Mouse (Mus musculus) hindbrain, embryonic 12.5 days (tissue): ENCODE data around the gene Cabp4. TPM values are rescaled to one million over a fixed set of nuclear protein-coding genes. Genes with fewer than 3 reads are reported as not detected.

Experiments used
- ATAC-seq: fragments of 200-750 bp; cut with Nextera tagmentation; 2 replicates; pipeline ENCODE4 v1.8.0; 2017; ENCODE audit warnings: moderate TSS enrichment; ENCODE audit not compliant: low FRiP score
- H3K27ac ChIP-seq: fragments of 300-500 bp; sonication (generic); 2 replicates; pipeline ENCODE4 v1.5.1; 2016; ENCODE audit warnings: mild to moderate bottlenecking
- H3K27me3 ChIP-seq: fragments of 300-500 bp; sonication (generic); 2 replicates; pipeline ENCODE4 v1.6.1; 2016; ENCODE audit warnings: mild to moderate bottlenecking
- H3K36me3 ChIP-seq: fragments of 300-500 bp; sonication (generic); 2 replicates; pipeline ENCODE4 v1.6.1; 2016; ENCODE audit warnings: mild to moderate bottlenecking
- H3K4me1 ChIP-seq: fragments of 300-500 bp; sonication (generic); 2 replicates; pipeline ENCODE4 v1.6.1; 2016
- H3K4me2 ChIP-seq: fragments of 300-500 bp; sonication (generic); replicated peaks from 2 replicates; pipeline ENCODE4 v1.6.1; 2016; ENCODE audit warnings: mild to moderate bottlenecking
- H3K4me3 ChIP-seq: fragments of 300-500 bp; sonication (generic); 2 replicates; pipeline ENCODE4 v1.5.1; 2016; ENCODE audit warnings: mild to moderate bottlenecking
- H3K9ac ChIP-seq: fragments of 300-500 bp; sonication (generic); 2 replicates; pipeline ENCODE4 v1.6.1; 2016; ENCODE audit warnings: mild to moderate bottlenecking, moderate library complexity
- H3K9me3 ChIP-seq: fragments of 300-500 bp; sonication (generic); replicated peaks from 2 replicates; pipeline ENCODE4 v1.6.1; 2016; ENCODE audit warnings: mild to moderate bottlenecking
- WGBS: fragments of 180-500 bp; shearing (Covaris S2); methylation state at CpG from one replicate; pipeline ENCODE4 v1.1.7; 2016; 5-methylcytosine and 5-hydroxymethylcytosine counted together
- polyA plus RNA-seq: library from polyadenylated mRNA; unstranded; fragments of >200 nt; fragmentation: Nextera tagmentation; extraction: Ambion mirVana; gene quantifications from 2 replicates; pipeline ENCODE4 v1.2.1, GENCODE M21; 2016

Gene Cabp4
- 0.16 and 0.39 TPM in 2 replicates for polyA plus RNA-seq

DNA sequence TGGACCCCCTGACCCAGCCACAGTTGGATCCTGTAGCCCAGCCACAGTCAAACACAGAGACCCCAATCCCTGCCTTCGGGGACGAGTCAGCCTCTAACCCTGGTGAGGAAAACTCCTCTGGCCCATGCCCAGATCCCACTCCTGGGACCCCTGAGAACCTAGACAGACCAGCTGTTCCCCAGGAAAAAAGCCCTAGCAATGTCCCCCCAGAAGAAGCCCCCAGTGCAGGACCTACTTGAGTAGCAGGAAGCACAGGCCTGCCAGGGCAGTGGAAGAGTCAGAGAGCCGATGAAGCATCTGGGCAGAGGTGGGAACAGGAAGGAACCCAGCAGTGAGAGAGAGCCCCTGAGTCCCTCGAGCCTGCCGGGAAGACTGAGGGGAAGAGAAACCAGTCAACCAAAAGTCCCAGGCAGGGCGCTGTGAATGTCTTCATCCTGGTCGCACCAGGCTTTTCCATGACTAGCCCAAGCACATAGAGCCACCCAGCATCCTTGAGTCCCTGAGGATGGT, at the start of gene Cabp4:
TSS of gene Cabp4 (minus strand) at position 275 of the 510 bp plus-strand sequence.
- no peak within 1 kb of the TSS for H3K4me2 ChIP-seq
- no peak within 1 kb of the TSS for H3K4me3 ChIP-seq
- no peaks in the 10 kb centered on the region for H3K36me3 ChIP-seq
- no peak within 1 kb of the TSS for H3K9ac ChIP-seq
- WGBS, result 82% methylated on average over 7 of the region's 7 CpGs
- no peaks in the 10 kb centered on the region for H3K27me3 ChIP-seq
- no peak within 1 kb of the TSS for H3K27ac ChIP-seq
- H3K9me3 ChIP-seq, result no peaks in the 10 kb centered on the region
- peaks cover 8% of the 10 kb centered on the region for H3K4me1 ChIP-seq
- ATAC-seq, result no peak

DNA sequence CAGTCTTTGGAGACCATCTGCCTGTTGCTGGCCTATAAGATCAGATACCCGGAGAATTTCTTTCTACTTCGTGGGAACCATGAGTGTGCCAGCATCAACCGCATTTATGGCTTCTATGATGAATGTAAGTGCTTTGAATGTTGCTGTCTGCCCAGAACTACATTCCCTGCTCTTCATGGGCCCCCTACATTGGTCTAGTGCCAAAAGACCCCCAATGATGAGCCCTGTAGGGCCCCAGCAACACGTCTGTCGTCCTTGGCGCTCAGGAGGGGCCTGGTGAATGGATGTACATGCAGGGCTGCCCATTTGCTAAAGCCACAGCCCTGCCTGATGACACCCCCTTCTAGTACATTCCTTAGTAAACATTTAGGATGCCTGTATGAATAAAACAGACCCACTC, 49.3 kb upstream of the Cabp4 start:
- Histone ChIP-seq H3K9me3 (no peaks in the 10 kb centered on the region), H3K36me3 (peaks cover 48% of the 10 kb centered on the region), H3K4me1 (peaks cover 29% of the 10 kb centered on the region), H3K27me3 (0 out of 2 replicates have a peak, but pooled peaks cover under 1% of the 10 kb centered on the region), H3K9ac (peak overlapping the region; percentile 99), H3K27ac (no peak overlapping the region), H3K4me2 (peak overlapping the region; percentile 83), H3K4me3 (peak overlapping the region; percentile 91)
- no peak for ATAC-seq
- WGBS, result 66% methylated on average over 6 of the region's 6 CpGs

DNA sequence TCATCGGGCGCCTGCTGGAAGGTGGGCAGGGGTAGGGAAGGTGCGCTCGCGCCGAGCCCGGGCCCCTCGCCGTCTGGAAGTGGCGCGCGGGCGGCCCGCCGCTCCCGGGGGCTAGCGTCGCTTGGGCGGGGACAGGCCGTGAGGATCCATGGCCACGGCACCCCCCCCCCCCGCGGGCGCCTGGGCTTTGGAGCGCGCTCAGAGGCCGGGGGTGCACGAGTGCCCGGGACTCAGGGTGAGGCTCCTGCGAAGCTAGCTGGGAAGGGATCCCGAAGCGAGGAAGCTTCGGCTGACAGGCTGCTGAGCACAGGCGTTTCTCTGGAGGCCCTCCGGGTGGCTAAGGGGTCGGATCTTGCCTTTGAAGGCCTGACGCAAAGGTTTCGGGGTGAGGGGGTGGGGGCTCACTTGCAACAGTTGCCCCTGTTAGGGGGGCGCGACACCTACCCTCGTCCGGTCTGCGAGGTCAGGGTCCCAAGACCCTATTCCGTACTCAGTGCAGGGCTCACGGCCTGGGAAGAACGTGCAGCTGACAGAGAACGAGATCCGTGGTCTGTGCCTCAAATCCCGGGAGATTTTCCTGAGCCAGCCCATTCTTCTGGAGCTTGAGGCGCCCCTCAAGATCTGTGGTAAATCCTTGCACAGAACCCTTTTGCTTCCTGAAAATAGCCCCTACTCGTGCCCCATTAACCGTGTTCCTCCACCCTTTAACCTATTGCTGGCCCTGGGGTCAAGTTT, 48.6 kb upstream of the Cabp4 start:
- H3K4me2 ChIP-seq, result peak overlapping the region; percentile 83
- ATAC-seq, result peak; percentile 67
- peaks cover 41% of the 10 kb centered on the region for H3K36me3 ChIP-seq
- peak overlapping the region; percentile 94 for H3K27ac ChIP-seq
- under 1% methylated on average over 45 of the region's 52 CpGs for WGBS
- H3K27me3 ChIP-seq, result 0 out of 2 replicates have a peak, but pooled peaks cover 4% of the 10 kb centered on the region
- H3K4me3 ChIP-seq, result peak overlapping the region; percentile 91
- H3K9me3 ChIP-seq, result no peaks in the 10 kb centered on the region
- H3K4me1 ChIP-seq, result peaks cover 29% of the 10 kb centered on the region
- H3K9ac ChIP-seq, result peak overlapping the region; percentile 99

DNA sequence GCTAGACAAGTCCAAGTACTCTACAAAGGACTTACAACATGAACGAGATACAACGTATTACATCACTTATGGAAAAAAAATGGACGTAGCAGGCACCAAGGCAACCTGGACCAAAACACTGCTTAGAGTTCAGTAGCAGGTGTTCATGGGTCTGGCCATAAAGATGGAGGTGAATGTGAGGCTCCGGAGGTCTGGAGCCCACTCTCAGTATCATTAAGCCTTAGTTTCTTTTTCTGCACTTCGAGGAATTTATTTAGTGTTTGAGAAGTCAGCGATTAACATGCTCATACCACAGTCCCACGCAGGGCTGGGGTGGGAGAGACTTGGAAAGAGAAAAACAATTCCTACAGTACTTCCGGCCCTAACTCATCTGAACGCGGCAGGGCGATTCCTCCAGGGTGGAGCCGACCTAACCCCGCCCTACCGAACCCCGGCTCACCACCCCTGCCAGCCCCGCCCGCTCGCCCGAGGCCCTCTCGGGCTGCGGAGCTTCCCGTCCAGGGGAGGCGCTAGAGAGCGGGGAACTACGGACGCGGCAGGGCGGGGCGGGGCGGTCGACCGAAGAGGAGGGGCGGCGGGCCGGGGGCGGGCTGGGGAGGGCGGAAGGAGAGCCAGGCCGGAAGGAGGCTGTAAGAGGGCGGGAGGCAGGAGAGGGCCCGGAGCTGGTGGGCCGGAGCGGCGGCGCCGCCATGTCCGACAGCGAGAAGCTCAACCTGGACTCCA, 47.9 kb upstream of the Cabp4 start, which contains the start of gene Ppp1ca:
TSS of gene Ppp1ca (plus strand) at position 538 of the 723 bp plus-strand sequence.
- 8% methylated on average over 40 of the region's 47 CpGs for WGBS
- Histone ChIP-seq H3K4me1 (peaks cover 24% of the 10 kb centered on the region), H3K9me3 (no peaks in the 10 kb centered on the region), H3K4me3 (peak within 1 kb of the TSS; percentile 91), H3K4me2 (peak within 1 kb of the TSS; percentile 83), H3K27ac (peak within 1 kb of the TSS; percentile 94), H3K27me3 (0 out of 2 replicates have a peak, but pooled peaks cover 4% of the 10 kb centered on the region), H3K9ac (peak within 1 kb of the TSS; percentile 99), H3K36me3 (peaks cover 33% of the 10 kb centered on the region)
- ATAC-seq, result peak; percentile 92

DNA sequence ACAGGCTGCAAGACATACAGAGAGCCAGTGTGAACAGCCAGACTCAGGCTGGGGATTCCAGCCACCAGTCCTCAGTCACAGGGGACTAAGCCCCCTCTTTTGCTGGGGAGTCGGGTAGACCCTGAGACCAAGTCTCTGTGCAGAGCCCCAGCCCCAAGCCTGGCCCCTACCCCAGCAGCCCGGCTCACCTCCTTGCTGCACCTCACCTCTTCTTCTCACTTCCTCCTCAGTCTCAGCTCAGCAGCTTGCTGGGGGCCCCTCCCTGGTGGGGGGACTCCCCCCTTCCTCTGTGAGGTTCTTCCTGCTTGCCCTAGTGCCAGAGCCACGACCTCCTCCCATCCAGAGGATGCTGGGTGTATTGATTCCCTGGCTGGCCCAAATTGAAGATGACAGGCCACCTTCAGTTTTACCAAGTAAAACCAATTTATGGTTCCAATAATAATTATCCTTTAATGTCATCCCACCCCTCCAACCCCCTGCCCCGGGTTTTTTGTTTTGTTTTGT, 47.0 kb upstream of the Cabp4 start, which contains the start of gene Tbc1d10c:
TSS of gene Tbc1d10c (minus strand) at position 454 of the 504 bp plus-strand sequence.
- peaks cover 25% of the 10 kb centered on the region for H3K36me3 ChIP-seq
- peak within 1 kb of the TSS; percentile 91 for H3K4me3 ChIP-seq
- no peaks in the 10 kb centered on the region for H3K9me3 ChIP-seq
- 0 out of 2 replicates have a peak, but pooled peaks cover 4% of the 10 kb centered on the region for H3K27me3 ChIP-seq
- peak within 1 kb of the TSS; percentile 83 for H3K4me2 ChIP-seq
- WGBS, result 69% methylated on average over 4 of the region's 4 CpGs
- ATAC-seq, result no peak
- H3K4me1 ChIP-seq, result peaks cover 22% of the 10 kb centered on the region
- H3K27ac ChIP-seq, result peak within 1 kb of the TSS; percentile 94
- peak within 1 kb of the TSS; percentile 99 for H3K9ac ChIP-seq

DNA sequence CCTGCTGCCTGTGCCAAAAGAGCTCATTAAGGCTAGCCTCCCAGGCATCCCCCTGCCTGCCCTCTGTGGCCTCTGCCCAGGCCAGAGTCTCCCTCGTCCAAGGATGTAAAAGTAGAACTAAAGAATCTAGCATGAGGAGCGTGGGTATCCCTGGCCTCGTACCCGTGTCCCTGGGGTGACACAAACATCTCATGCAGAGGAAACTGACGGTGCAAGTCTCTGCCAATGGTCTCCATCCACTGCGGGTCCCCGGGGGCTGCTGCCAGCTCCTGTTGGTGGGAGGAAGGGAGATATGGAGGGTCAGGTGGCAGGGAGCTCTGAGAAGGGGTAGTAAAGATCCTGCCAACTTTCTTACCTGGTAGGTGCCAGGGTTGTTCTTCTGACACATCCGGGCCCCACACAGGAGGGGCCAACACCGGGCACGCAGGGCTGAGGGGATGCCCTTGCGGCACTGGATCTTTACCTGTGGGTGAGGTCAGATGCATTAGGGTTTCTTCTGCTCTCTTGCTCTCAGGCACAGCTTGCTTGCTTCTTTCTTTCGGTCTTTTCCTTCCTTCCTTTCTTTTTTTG, 45.3 kb upstream of the Cabp4 start:
- WGBS, result 86% methylated on average over 12 of the region's 12 CpGs
- H3K4me2 ChIP-seq, result no peak overlapping the region
- peaks cover 28% of the 10 kb centered on the region for H3K4me1 ChIP-seq
- peaks cover 8% of the 10 kb centered on the region for H3K36me3 ChIP-seq
- no peaks in the 10 kb centered on the region for H3K9me3 ChIP-seq
- no peak overlapping the region for H3K27ac ChIP-seq
- no peak overlapping the region for H3K9ac ChIP-seq
- peaks cover 4% of the 10 kb centered on the region; the same call in 1 of the 2 replicates for H3K27me3 ChIP-seq
- H3K4me3 ChIP-seq, result no peak overlapping the region
- ATAC-seq, result no peak

DNA sequence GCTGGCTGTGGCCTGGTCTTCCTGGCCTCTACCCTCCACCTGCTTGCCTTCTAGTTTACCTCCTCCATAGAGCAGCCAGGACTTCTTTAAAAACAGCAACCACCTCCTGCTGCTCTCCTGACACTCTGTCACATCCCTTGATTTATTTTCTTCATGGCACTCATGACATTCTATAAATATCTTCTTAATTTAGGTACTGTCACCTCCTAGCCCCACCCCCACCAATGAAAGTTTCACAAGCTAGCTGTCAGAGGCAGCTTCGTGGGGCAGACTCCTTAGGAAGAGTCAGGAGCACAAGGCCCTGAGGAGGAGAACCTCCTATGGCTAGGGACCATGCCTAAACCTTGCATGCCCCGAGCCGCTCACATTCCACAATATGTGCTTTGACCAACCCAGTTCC, 43.5 kb upstream of the Cabp4 start:
- Histone ChIP-seq H3K4me3 (no peak overlapping the region), H3K4me2 (no peak overlapping the region), H3K27me3 (peaks cover 4% of the 10 kb centered on the region; the same call in 1 of the 2 replicates), H3K36me3 (no peaks in the 10 kb centered on the region), H3K9me3 (no peaks in the 10 kb centered on the region), H3K4me1 (peaks cover 19% of the 10 kb centered on the region), H3K9ac (no peak overlapping the region), H3K27ac (no peak overlapping the region)
- WGBS, result 71% methylated on average over 3 of the region's 3 CpGs
- no peak for ATAC-seq

DNA sequence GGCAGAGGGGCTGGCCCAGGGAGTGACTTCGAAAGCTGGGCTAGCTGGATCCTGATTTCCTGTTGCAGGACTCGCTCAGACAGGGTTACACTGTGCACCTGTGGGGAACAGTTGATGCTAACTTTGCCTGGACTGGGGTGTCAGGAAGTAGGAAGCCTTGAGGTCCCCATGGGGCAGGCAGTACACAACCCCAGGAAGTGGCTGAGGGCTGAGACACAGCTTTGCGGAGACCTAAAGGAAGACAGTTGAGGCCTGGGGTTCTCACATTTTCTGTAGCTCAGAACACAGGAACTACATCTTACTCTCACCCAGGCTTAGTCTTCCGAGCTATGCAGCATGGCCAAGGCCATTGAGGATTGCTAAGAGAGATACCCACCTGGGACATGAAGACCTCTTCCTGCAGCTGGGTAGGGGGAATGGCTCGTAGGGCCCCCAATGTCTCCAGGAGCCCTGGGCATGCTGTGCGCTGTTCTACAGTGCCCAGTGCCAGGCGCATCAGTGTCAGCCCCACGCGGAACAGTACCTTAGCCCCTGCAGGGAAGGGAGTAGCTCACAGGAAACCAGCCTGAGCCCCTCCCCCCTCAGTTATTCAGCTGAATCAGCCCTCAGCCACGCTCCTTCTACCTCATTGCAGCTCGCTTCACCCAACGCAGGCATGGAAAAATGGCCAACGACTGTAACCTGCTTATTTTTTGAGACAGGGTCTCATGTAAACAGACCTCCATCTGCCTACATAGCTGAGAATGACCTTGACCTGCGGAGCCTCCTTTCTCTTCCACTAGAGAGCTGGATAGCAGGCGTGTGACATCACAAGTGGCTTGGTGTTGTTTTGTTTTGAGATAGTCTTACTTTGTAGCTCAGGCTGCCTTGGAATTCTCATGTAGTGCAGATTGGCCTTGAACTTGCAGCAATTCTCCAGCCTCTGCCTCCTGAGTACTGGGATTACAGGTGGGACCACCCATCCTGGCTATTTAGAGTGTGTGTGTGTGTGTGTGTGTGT, 41.4 kb upstream of the Cabp4 start:
- Histone ChIP-seq H3K36me3 (no peaks in the 10 kb centered on the region), H3K4me1 (peaks cover 22% of the 10 kb centered on the region), H3K4me3 (no peak overlapping the region), H3K9ac (no peak overlapping the region), H3K9me3 (no peaks in the 10 kb centered on the region), H3K27ac (no peak overlapping the region), H3K4me2 (no peak overlapping the region), H3K27me3 (peaks cover 4% of the 10 kb centered on the region; the same call in 1 of the 2 replicates)
- 60% methylated on average over 15 of the region's 15 CpGs for WGBS
- ATAC-seq, result no peak

DNA sequence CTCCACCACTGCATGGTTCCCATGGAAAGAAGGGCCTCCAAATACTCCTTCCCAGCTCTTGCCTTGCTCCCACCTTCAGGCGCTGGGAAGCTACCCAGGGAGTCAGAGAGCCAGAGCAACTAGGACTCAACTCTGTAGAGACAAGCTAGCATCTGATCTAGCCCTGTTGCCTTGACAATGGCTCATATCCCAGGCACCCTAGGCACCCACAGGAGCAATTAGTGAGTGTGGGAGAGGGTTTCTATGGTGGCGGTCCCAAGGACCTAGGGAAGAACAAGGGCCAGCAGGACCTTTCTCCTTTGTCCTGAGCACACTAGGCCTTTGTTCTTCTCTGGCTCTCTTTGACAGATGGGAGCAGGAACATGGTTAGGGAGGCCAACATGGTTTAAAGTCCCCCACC, 39.9 kb upstream of the Cabp4 start:
- no peak overlapping the region for H3K4me3 ChIP-seq
- no peak overlapping the region for H3K27ac ChIP-seq
- H3K27me3 ChIP-seq, result peaks cover 4% of the 10 kb centered on the region; the same call in 1 of the 2 replicates
- no peaks in the 10 kb centered on the region for H3K9me3 ChIP-seq
- no peak for ATAC-seq
- no peak overlapping the region for H3K4me2 ChIP-seq
- WGBS, result 69% methylated on average over 2 of the region's 2 CpGs
- H3K36me3 ChIP-seq, result no peaks in the 10 kb centered on the region
- no peak overlapping the region for H3K9ac ChIP-seq
- H3K4me1 ChIP-seq, result peaks cover 22% of the 10 kb centered on the region

DNA sequence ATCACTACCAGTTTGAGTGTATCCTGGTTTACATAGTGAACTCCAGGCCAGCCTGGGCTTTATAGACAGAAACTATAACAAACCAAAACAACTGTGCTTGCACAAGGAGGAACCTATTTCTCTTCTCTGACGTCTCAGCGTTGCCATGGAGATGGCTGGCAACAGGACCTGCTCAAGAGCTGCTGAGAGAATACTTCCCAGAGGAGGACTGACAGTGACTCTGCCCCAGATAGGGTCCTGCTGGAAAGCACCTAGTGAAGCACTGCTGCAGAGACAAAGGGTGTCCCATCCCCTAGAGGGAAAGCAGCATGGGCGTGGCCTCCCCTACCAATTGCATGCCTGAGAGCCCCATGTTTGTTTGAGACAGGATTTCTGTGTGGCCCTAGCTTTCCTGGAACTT, 38.1 kb upstream of the Cabp4 start:
- Histone ChIP-seq H3K4me2 (no peak overlapping the region), H3K9me3 (no peaks in the 10 kb centered on the region), H3K4me1 (peaks cover 22% of the 10 kb centered on the region), H3K27me3 (no peaks in the 10 kb centered on the region; the same call in 1 of the 2 replicates), H3K4me3 (no peak overlapping the region), H3K27ac (no peak overlapping the region), H3K36me3 (no peaks in the 10 kb centered on the region), H3K9ac (no peak overlapping the region)
- 36% methylated on average over 3 of the region's 3 CpGs for WGBS
- ATAC-seq, result no peak

DNA sequence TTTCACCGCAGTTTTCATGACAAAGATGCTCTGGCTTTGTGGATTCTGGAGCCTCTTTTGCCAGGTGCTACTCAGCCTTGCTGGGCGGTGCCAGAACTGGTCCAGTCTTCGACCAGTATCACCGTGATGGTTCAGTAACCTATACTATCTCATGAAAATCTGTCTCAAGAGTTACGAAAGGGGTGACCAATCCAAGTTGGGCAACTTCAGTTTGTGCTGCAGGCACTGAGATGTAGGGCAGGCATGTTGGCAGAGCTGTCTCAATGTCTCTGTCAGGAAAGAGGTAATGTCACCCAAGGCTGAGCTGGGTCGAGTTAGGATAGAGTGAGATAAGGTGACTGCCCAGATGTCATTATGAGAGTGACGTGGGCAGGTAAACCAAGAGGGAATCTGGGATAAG, 36.6 kb upstream of the Cabp4 start:
- H3K9ac ChIP-seq, result no peak overlapping the region
- WGBS, result 82% methylated on average over 7 of the region's 7 CpGs

More for the DNA sequence above, 36.6 kb upstream of the Cabp4 start:
- H3K4me3 ChIP-seq, result no peak overlapping the region
- no peaks in the 10 kb centered on the region for H3K27me3 ChIP-seq
- H3K4me1 ChIP-seq, result peaks cover 24% of the 10 kb centered on the region
- H3K27ac ChIP-seq, result no peak overlapping the region
- H3K36me3 ChIP-seq, result no peaks in the 10 kb centered on the region
- no peak for ATAC-seq
- no peak overlapping the region for H3K4me2 ChIP-seq
- no peaks in the 10 kb centered on the region for H3K9me3 ChIP-seq
